Mouse (Mus musculus): ENCODE data around the gene Olfr139. TPM values are rescaled to one million over a fixed set of nuclear protein-coding genes. Genes with fewer than 3 reads are reported as not detected.

Gene Olfr139
- polyA plus RNA-seq, 2 experiments = not detected

DNA sequence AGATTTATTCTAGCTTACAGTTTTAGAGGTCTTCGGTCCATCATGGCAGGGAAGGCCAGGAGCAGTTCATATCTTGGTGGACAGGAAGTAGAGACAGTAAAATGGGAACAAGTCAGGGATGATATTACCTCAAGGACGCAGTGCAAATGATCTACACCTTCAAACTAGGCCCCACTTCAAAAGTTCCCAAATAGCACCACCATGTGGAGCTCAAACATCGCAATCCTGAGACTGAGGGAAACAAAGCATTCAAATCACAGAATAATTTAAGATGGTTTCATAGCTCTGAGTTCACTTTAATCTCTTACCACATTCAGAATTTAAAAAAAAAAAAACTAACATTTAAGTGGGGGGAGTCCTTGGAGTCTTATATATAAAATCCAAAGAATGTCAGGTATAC is 5.0 kb downstream of the Olfr139 start:
- no peaks in the 10 kb centered on the region for H3K4me1 ChIP-seq (replicated peaks; ENCODE audit: control insufficient read depth in 2 of 2, insufficient read depth in 2 of 2, low read length in 1 of 2)
- DNase-seq (ENCODE audit: low read depth in 3 of 3, low spot score in 3 of 3) (no peak), ATAC-seq (ENCODE audit: insufficient read depth) (no peak)
- H3K27me3 ChIP-seq (ENCODE audit: control insufficient read depth, insufficient read depth, low read length) = no peaks in the 10 kb centered on the region
- no peak overlapping the region for H3K9ac ChIP-seq (replicated peaks)
- 47% methylated on average over 3 of the region's 3 CpGs for WGBS (ENCODE audit: insufficient replicate concordance)
- TF ChIP-seq EP300 (IDR thresholded peaks at IDR 0.05; ENCODE audit: low read depth) (no peak), CTCF (IDR thresholded peaks at IDR 0.05; ENCODE audit: low read depth) (no peak)
- no peaks in the 10 kb centered on the region for H3K36me3 ChIP-seq (replicated peaks; ENCODE audit: control insufficient read depth, insufficient read depth, low read depth)
- no peaks in the 10 kb centered on the region for H3K9me3 ChIP-seq (ENCODE audit: control insufficient read depth, low read length)
- H3K4me3 ChIP-seq (ENCODE audit: insufficient read depth in 1 of 2, low read depth in 2 of 2, low read length in 2 of 2) = no peak overlapping the region
- no peak overlapping the region for H3K4me2 ChIP-seq (ENCODE audit: low read depth)
- no peak overlapping the region for H3K27ac ChIP-seq

Other genes starting within 250 kb of the Olfr139 start
- gene Olfr392, start 239.5 kb downstream of the Olfr139 start, polyA plus RNA-seq (2012; rRNA removed) = not detected in 2 replicates
- not detected in 2 replicates for gene Olfr392, start 239.5 kb downstream of the Olfr139 start, polyA plus RNA-seq (2014; fragmentation: Nextera tagmentation; extraction: Ambion mirVana)
- not detected in 2 replicates for gene Olfr393, start 205.1 kb downstream of the Olfr139 start, polyA plus RNA-seq (2012; rRNA removed)
- not detected in 2 replicates for gene Olfr393, start 205.1 kb downstream of the Olfr139 start, polyA plus RNA-seq (2014; fragmentation: Nextera tagmentation; extraction: Ambion mirVana)
- not detected in 2 replicates for gene Olfr394, start 165.8 kb downstream of the Olfr139 start, polyA plus RNA-seq (2012; rRNA removed)
- gene Olfr394, start 165.8 kb downstream of the Olfr139 start, polyA plus RNA-seq (2014; fragmentation: Nextera tagmentation; extraction: Ambion mirVana) = not detected in 2 replicates
- not detected in 2 replicates for gene Olfr395, start 147.3 kb downstream of the Olfr139 start, polyA plus RNA-seq (2012; rRNA removed)
- gene Olfr395, start 147.3 kb downstream of the Olfr139 start, polyA plus RNA-seq (2014; fragmentation: Nextera tagmentation; extraction: Ambion mirVana) = not detected in 2 replicates
- gene Olfr23, start 119.9 kb downstream of the Olfr139 start, polyA plus RNA-seq (2012; rRNA removed) = not detected in 2 replicates
- not detected in 2 replicates for gene Olfr23, start 119.9 kb downstream of the Olfr139 start, polyA plus RNA-seq (2014; fragmentation: Nextera tagmentation; extraction: Ambion mirVana)
- gene Olfr397, start 95.7 kb downstream of the Olfr139 start, polyA plus RNA-seq (2012; rRNA removed) = not detected in 2 replicates
- not detected in 2 replicates for gene Olfr397, start 95.7 kb downstream of the Olfr139 start, polyA plus RNA-seq (2014; fragmentation: Nextera tagmentation; extraction: Ambion mirVana)
- not detected in 2 replicates for gene Olfr398, start 66.1 kb downstream of the Olfr139 start, polyA plus RNA-seq (2012; rRNA removed)
- gene Olfr398, start 66.1 kb downstream of the Olfr139 start, polyA plus RNA-seq (2014; fragmentation: Nextera tagmentation; extraction: Ambion mirVana) = not detected in 2 replicates
- not detected in 2 replicates for gene Olfr399, start 64 bp upstream of the Olfr139 start, polyA plus RNA-seq (2012; rRNA removed)
- gene Olfr399, start 64 bp upstream of the Olfr139 start, polyA plus RNA-seq (2014; fragmentation: Nextera tagmentation; extraction: Ambion mirVana) = not detected in 2 replicates
- not detected in 2 replicates for gene Zfp616, start 13.4 kb upstream of the Olfr139 start, polyA plus RNA-seq (2012; rRNA removed)
- not detected in 2 replicates for gene Zfp616, start 13.4 kb upstream of the Olfr139 start, polyA plus RNA-seq (2014; fragmentation: Nextera tagmentation; extraction: Ambion mirVana)
- not detected in 2 replicates for gene Olfr401, start 57.2 kb upstream of the Olfr139 start, polyA plus RNA-seq (2012; rRNA removed)
- gene Olfr401, start 57.2 kb upstream of the Olfr139 start, polyA plus RNA-seq (2014; fragmentation: Nextera tagmentation; extraction: Ambion mirVana) = not detected in 2 replicates
- not detected in 2 replicates for gene Olfr402, start 97.0 kb upstream of the Olfr139 start, polyA plus RNA-seq (2012; rRNA removed)
- not detected in 2 replicates for gene Olfr402, start 97.0 kb upstream of the Olfr139 start, polyA plus RNA-seq (2014; fragmentation: Nextera tagmentation; extraction: Ambion mirVana)
- gene Olfr403, start 129.7 kb upstream of the Olfr139 start, polyA plus RNA-seq (2012; rRNA removed) = not detected in 2 replicates
- not detected in 2 replicates for gene Olfr403, start 129.7 kb upstream of the Olfr139 start, polyA plus RNA-seq (2014; fragmentation: Nextera tagmentation; extraction: Ambion mirVana)
- gene Olfr43, start 154.8 kb upstream of the Olfr139 start, polyA plus RNA-seq (2012; rRNA removed) = not detected in 2 replicates
- not detected in 2 replicates for gene Olfr43, start 154.8 kb upstream of the Olfr139 start, polyA plus RNA-seq (2014; fragmentation: Nextera tagmentation; extraction: Ambion mirVana)
- gene Olfr406, start 203.3 kb upstream of the Olfr139 start, polyA plus RNA-seq (2012; rRNA removed) = not detected in 2 replicates
- gene Olfr406, start 203.3 kb upstream of the Olfr139 start, polyA plus RNA-seq (2014; fragmentation: Nextera tagmentation; extraction: Ambion mirVana) = not detected in 2 replicates
- not detected in 2 replicates for gene Olfr59, start 227.2 kb upstream of the Olfr139 start, polyA plus RNA-seq (2012; rRNA removed)
- gene Olfr59, start 227.2 kb upstream of the Olfr139 start, polyA plus RNA-seq (2014; fragmentation: Nextera tagmentation; extraction: Ambion mirVana) = not detected in 2 replicates

All from liver, embryonic 14.5 days (tissue).